Mouse (Mus musculus) embryonic facial prominence, embryonic 12.5 days (tissue): ENCODE measurements around the gene Gm20683. TPM values are rescaled to one million over a fixed set of nuclear protein-coding genes. Genes with fewer than 3 reads are reported as not detected.

Experiments used
- ATAC-seq: fragments of 200-750 bp; cut with Nextera tagmentation; 2 replicates; pipeline ENCODE4 v1.8.0; 2017; ENCODE audit not compliant: insufficient number of reproducible peaks, insufficient read depth, low FRiP score, low TSS enrichment
- H3K27ac ChIP-seq: fragments of 300-500 bp; sonication (generic); 2 replicates; pipeline ENCODE4 v1.5.1; 2016; ENCODE audit warnings: mild to moderate bottlenecking
- H3K27me3 ChIP-seq: fragments of 300-500 bp; sonication (generic); 2 replicates; pipeline ENCODE4 v1.6.1; 2016; ENCODE audit warnings: mild to moderate bottlenecking, moderate library complexity
- H3K36me3 ChIP-seq: fragments of 300-500 bp; sonication (generic); 2 replicates; pipeline ENCODE4 v1.6.1; 2016; ENCODE audit warnings: mild to moderate bottlenecking
- H3K4me1 ChIP-seq: fragments of 300-500 bp; sonication (generic); 2 replicates; pipeline ENCODE4 v1.6.1; 2016
- H3K4me2 ChIP-seq: fragments of 300-500 bp; sonication (generic); replicated peaks from 2 replicates; pipeline ENCODE4 v1.6.1; 2016; ENCODE audit warnings: mild to moderate bottlenecking, moderate library complexity
- H3K4me3 ChIP-seq: fragments of 300-500 bp; sonication (generic); 2 replicates; pipeline ENCODE4 v1.5.1; 2016; ENCODE audit warnings: mild to moderate bottlenecking
- H3K9ac ChIP-seq: fragments of 300-500 bp; sonication (generic); 2 replicates; pipeline ENCODE4 v1.6.1; 2016; ENCODE audit warnings: mild to moderate bottlenecking, moderate library complexity
- H3K9me3 ChIP-seq: fragments of 300-500 bp; sonication (generic); 2 replicates; pipeline ENCODE4 v1.6.1; 2016; ENCODE audit warnings: mild to moderate bottlenecking, moderate library complexity
- WGBS: fragments of 180-500 bp; shearing (Covaris S2); methylation state at CpG from one replicate; pipeline ENCODE4 v1.1.7; 2016; 5-methylcytosine and 5-hydroxymethylcytosine counted together
- microRNA-seq: library from miRNA; unstranded; fragments of <30 nt; microRNA quantifications from one replicate; pipeline ENCODE4, GENCODE M21; 2017
- polyA plus RNA-seq: library from polyadenylated mRNA; unstranded; fragments of >200 nt; fragmentation: Nextera tagmentation; extraction: Ambion mirVana; gene quantifications from 2 replicates; pipeline ENCODE4 v1.2.1, GENCODE M21; 2016

Gm20683 gene
- polyA plus RNA-seq, 1 experiment from 2014 or later, result 1.5 TPM

DNA sequence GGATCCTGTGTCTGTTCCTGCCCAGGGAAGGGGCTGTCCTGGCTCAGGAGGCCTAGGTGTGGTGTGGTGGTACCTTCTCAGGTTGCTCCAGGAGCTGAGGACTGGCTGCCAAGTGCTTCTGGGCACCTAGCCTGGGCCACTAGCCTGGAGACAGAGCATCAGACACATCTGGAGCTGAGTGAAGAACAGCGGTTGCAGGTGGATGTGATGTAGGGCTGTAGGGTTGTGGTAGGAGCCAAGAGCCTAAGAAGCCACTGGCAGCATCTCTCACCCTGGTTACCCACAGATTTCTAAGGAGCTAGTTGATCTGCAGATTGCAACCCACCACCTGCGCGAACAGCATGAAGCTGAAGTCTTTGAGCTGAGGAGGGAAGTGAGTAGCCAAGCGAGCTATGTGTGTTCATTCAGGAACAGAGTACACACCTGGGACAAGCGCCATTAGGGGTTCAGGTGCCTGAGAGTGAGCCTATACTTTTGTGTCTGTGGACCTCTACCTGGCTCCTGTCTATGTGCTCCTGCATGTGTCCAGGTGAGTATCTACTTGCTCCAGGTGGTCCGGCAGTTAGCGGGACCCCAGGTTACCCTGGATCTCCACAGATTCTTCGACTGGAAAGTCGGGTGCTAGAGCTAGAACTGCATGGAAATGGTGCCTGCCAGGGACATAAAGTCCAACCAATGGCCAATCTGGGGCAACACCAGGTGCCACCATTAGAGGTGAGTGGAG lies 54.6 kb downstream of the Gm20683 start:
- no peak for ATAC-seq
- 91% methylated on average over 9 of the region's 9 CpGs for WGBS
- no peak overlapping the region for H3K4me2 ChIP-seq
- no peaks in the 10 kb centered on the region for H3K27me3 ChIP-seq
- no peak overlapping the region for H3K9ac ChIP-seq
- H3K4me1 ChIP-seq, result peaks cover 32% of the 10 kb centered on the region
- H3K4me3 ChIP-seq, result no peak overlapping the region
- no peak overlapping the region for H3K27ac ChIP-seq
- H3K9me3 ChIP-seq, result no peaks in the 10 kb centered on the region
- peaks cover 49% of the 10 kb centered on the region for H3K36me3 ChIP-seq

DNA sequence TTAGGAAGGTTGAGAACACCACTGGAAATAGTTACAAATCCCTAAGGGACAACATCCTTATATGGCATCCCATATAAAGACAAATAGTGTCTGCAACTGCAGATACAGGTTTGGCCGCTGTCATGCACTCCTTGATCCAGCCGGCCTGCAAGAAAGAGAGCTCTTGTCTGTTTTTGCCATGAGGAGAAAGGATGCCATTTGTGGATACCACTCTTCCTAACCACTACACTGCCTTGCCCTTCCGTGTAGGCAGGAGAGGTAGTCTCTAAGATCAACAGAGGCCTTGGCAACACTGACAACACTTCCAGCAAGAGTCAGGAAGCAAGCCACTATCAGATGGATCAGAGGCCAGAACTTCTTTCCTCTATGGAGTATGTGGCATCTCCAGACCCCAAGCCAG lies 55.3 kb downstream of the Gm20683 start, which contains the start of gene Ccdc78:
Ccdc78 (plus strand) TSS at position 301 of the 400 bp plus-strand sequence.
- Histone ChIP-seq H3K36me3 (peaks cover 55% of the 10 kb centered on the region), H3K9ac (peak within 1 kb of the TSS; percentile 72), H3K4me3 (peak within 1 kb of the TSS; percentile 57), H3K27ac (peak within 1 kb of the TSS; percentile 81), H3K4me1 (peaks cover 29% of the 10 kb centered on the region), H3K4me2 (peak within 1 kb of the TSS; percentile 68), H3K9me3 (no peaks in the 10 kb centered on the region), H3K27me3 (no peaks in the 10 kb centered on the region)
- ATAC-seq, result no peak
- WGBS, result 77% methylated on average over 3 of the region's 3 CpGs

DNA sequence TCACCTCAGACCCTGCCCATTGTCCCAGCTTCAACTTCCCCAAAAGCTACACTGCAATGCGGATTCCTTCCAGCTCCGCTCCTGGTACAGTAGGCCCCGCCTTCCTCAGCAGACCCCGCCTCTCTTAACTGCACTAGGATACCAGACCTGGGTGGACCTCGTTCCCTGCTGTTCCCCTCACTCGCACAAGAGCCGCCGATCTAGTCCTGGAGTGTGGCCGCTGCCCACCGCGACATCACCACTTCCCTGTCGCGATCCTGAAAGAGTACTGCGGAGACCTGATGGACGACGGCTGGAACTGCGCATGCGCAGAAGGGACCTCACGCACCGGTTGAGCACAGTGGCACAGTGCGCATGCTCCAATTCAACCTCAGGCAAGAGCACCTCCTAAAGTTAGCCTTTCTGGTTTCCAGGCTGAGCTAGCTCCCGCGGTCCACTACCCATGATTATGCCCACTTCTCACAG lies 56.2 kb downstream of the Gm20683 start, which contains the start of gene Haghl:
Haghl (minus strand) TSS at position 393 of the 465 bp plus-strand sequence.
- peak within 1 kb of the TSS; percentile 72 for H3K9ac ChIP-seq
- H3K27me3 ChIP-seq, result no peaks in the 10 kb centered on the region
- peak within 1 kb of the TSS; percentile 81 for H3K27ac ChIP-seq
- H3K9me3 ChIP-seq, result no peaks in the 10 kb centered on the region
- peaks cover 24% of the 10 kb centered on the region for H3K4me1 ChIP-seq
- H3K4me3 ChIP-seq, result peak within 1 kb of the TSS; percentile 57
- H3K4me2 ChIP-seq, result peak within 1 kb of the TSS; percentile 68
- under 1% methylated on average over 23 of the region's 23 CpGs for WGBS
- H3K36me3 ChIP-seq, result peaks cover 65% of the 10 kb centered on the region
- ATAC-seq, result peak; percentile 75

Small RNA genes lying within 50 kb of the gene (microRNA-seq; reads per million reads assigned to microRNA genes)
- 0.54 reads per million for gene Mir3082

Other genes with a start within 250 kb of the Gm20683 start
- gene Gng13, start 124.6 kb downstream of the Gm20683 start, polyA plus RNA-seq, result 2.6 and 5.6 TPM in 2 replicates
- 43.5 and 45.9 TPM in 2 replicates for gene Chtf18, start 114.3 kb downstream of the Gm20683 start, polyA plus RNA-seq
- gene Rpusd1, start 114.1 kb downstream of the Gm20683 start, polyA plus RNA-seq, result 27.0 and 29.1 TPM in 2 replicates
- 0.35 and 0.41 TPM in 2 replicates for gene Mslnl, start 105.7 kb downstream of the Gm20683 start, polyA plus RNA-seq
- gene Msln, start 87.4 kb downstream of the Gm20683 start, polyA plus RNA-seq, result 0.37 and 0.38 TPM in 2 replicates
- gene Narfl, start 68.0 kb downstream of the Gm20683 start, polyA plus RNA-seq, result 23.9 and 25.6 TPM in 2 replicates
- 93.0 and 95.4 TPM in 2 replicates for gene Haghl, start 56.1 kb downstream of the Gm20683 start, polyA plus RNA-seq
- 0.18 and 0.29 TPM in 2 replicates for gene Ccdc78, start 55.2 kb downstream of the Gm20683 start, polyA plus RNA-seq
- gene Fam173a, start 48.9 kb downstream of the Gm20683 start, polyA plus RNA-seq, result 72.0 and 77.0 TPM in 2 replicates
- not detected in 2 replicates for gene AC134908.4, start 46.1 kb downstream of the Gm20683 start, polyA plus RNA-seq
- gene Metrn, start 44.6 kb downstream of the Gm20683 start, polyA plus RNA-seq, result 58.7 and 65.9 TPM in 2 replicates
- 5.9 and 6.7 TPM in 2 replicates for gene Fbxl16, start 32.7 kb downstream of the Gm20683 start, polyA plus RNA-seq
- 26.0 and 29.6 TPM in 2 replicates for gene Wdr24, start 18.1 kb downstream of the Gm20683 start, polyA plus RNA-seq
- gene Jmjd8, start 12.9 kb downstream of the Gm20683 start, polyA plus RNA-seq, result 53.9 and 57.0 TPM in 2 replicates
- gene Stub1, start 8.4 kb downstream of the Gm20683 start, polyA plus RNA-seq, result 334 and 338 TPM in 2 replicates
- 1.2 and 1.6 TPM in 2 replicates for gene Rhbdl1, start 4.5 kb downstream of the Gm20683 start, polyA plus RNA-seq
- 23.0 and 26.9 TPM in 2 replicates for gene Rhot2, start 3.1 kb upstream of the Gm20683 start, polyA plus RNA-seq
- 36.3 and 42.0 TPM in 2 replicates for gene Wdr90, start 19.7 kb upstream of the Gm20683 start, polyA plus RNA-seq
- 9.0 and 10.1 TPM in 2 replicates for gene Mcrip2, start 27.0 kb upstream of the Gm20683 start, polyA plus RNA-seq
- 56.8 and 57.0 TPM in 2 replicates for gene Mettl26, start 33.3 kb upstream of the Gm20683 start, polyA plus RNA-seq
- gene Wfikkn1, start 39.1 kb upstream of the Gm20683 start, polyA plus RNA-seq, result 0.45 and 0.62 TPM in 2 replicates
- gene Rab40c, start 78.0 kb upstream of the Gm20683 start, polyA plus RNA-seq, result 37.4 and 40.9 TPM in 2 replicates
- 49.9 and 51.7 TPM in 2 replicates for gene Pigq, start 103.2 kb upstream of the Gm20683 start, polyA plus RNA-seq
- gene Nhlrc4, start 103.2 kb upstream of the Gm20683 start, polyA plus RNA-seq, result 0.14 and 0.69 TPM in 2 replicates
- 0.14 and 0.20 TPM in 2 replicates for gene A930017K11Rik, start 110.8 kb upstream of the Gm20683 start, polyA plus RNA-seq
- gene Capn15, start 144.0 kb upstream of the Gm20683 start, polyA plus RNA-seq, result 33.1 and 34.6 TPM in 2 replicates
- gene Rab11fip3, start 227.8 kb upstream of the Gm20683 start, polyA plus RNA-seq, result 30.4 and 33.1 TPM in 2 replicates
- gene Decr2, start 248.6 kb upstream of the Gm20683 start, polyA plus RNA-seq, result 38.5 and 39.0 TPM in 2 replicates